Mouse (Mus musculus): ENCODE measurements around the gene Smurf2.

The Smurf2 gene

DNA sequence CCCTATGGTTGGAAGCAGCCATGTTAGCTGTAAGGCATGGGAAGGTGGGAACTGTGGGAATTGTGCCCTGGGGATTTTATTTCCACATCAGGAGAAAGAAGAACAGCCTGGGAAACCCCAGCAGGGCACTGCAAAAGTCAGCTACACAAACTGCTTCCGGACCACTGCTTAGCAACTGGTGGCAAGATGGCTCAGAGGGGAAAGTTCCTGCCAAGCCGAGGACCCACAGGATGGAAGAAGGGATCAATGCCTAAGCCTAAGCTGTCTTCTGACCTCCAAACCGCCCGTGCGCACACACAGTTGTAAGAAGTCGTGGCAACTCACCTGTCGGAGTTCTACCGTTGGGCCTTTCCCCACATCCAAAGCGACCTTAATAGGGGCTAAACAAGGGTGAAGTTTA is 147.5 kb downstream of the Smurf2 start:
- no peak for DNase-seq

DNA sequence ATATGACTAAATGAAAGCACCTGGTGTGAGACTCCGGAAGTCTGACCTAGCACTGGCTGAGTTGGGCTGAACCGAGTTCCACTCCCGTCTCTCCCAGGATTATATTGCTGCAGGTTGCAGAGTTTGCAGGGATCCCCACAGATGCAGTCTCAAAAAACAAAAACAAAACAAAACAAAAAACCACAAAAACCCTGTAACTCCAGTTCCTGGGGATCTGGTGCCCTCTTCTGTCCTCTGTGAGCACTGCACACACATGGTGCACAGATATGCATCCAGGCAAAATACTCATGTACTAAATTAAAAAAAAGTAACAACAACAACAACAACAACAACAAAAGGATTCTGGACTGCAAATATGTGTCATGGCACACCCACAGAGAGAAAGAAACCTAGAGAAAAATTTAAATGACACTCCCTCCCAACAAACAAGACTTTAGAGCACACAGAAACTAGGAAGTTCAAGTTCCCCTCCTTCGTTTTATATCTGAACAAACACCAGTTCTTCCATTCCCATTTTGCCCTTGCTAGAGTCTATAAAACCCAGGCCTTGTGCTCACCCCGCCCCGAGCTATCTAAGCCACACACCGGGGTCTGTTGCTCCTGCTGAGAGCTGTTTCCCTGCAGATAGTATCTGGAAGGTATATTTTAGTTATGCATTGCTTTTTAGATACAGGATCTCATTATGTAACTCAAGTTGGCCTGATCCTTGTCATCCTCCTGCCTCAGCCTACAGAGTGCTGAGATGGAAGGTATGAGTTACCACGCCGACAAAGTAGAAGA is 150.1 kb downstream of the Smurf2 start:
- peak in 1 of 2 experiments; percentile 40 for DNase-seq
